Mouse (Mus musculus): Measurements from ENCODE around the gene Tifa.
A peak's percentile ranks its signal among the peaks of the same experiment; 100 is the strongest.

The Tifa gene

DNA sequence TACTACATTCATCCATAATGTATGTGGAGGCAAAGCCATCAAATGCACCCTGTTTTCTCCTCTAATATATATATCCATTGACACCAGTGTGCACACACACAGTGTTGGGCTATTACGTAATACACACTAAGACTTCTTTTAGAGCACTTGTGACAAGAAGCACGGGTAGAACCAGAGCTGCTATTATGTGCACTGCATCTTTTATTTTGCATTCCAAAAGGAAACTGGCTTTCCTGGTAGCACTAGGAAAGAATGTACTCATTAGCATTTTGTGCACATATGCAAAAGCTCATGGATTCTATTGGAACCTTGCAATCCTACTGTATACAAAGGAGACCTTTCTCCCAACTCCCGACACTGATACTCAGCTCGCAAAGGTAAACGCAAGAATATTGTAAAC lies 79.3 kb downstream of the Tifa start:
- no peak for DNase-seq

DNA sequence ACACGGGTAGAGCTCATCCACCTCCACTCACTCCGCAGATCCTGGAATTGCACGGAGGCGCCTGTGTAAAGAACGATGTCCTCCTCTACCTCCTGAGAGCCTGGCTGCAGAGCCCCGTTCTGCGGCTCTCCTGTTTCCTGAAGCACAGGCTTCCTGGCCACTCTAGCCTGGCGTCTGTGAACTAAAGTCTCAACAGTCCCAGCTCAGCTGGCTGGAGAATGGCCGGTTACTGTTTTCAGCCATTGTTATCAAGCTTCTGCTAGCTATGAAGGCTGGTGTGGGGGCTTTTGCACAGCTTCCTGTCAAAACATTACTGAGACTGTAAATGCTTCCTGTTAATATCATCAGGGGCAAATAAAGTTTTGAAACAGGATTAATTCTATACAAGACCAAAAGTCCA lies 82.0 kb downstream of the Tifa start:
- no peak for DNase-seq

DNA sequence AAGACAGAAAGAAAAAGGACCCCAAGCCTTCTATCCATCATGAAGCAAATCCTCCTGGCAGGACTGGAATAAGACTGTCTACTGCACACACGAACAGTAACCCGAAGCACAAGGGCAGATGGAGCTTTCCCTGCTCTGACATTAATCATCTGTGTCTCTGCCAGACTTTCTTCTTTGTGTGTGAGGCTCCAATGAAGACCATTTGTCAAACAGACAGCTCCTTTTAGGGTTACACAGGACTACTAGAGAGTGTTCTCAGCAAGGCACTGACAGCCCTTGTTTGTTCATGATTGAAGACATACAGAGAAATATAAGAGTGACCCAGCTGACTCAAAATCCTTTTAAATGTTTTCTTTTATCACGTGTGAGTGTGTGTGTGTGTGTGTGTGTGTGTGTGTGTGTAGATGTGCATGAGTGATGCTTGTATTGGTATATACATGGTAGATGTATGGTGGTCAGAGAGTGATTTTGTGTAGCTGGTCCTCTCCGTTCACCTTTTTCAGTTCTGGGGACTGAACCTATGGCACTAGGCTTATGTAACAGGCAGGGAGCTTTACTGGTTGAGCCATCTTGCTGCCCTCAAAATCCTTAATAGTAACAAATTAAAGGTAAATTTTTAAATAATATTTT lies 84.8 kb downstream of the Tifa start:
- DNase-seq, result peak in 1 of 2 experiments; percentile 30

DNA sequence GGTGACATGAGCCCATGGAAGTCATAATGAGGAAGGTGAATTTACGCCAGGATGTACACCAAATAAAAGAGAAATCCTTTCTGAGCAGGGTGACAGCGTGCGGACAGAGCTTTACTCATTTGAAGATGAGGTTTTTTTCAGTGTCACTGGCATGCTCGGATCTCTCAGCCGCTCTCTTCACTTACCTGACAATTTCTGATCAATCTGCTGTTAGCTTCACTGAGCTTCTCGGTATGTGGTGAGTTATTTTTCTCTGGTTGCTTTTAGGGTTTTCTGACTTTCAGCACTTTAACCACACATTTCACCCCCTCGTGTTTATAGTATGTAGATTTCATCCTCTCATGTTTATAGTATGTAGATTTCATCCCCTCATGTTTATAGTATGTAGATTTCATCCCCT lies 85.5 kb downstream of the Tifa start:
- DNase-seq, result no peak

DNA sequence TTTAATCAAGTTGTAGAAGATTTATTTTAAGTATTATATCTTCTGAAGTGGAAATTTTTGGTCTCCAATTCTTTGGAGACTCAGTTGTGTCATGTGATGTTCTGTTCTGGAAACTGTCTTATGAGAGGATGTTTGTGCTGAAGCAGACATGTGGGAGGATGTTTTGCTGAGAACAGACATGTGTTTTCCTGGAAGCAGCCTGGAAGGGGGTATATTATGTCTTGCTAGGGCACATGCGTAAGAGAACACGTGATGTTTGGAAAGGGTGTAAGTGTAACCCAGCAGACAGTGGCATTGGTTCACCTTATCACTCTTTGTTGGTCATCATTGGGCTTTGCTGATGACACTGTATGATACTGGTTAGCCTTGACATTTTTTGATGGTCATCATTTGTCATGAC lies 85.9 kb downstream of the Tifa start:
- DNase-seq, result no peak

DNA sequence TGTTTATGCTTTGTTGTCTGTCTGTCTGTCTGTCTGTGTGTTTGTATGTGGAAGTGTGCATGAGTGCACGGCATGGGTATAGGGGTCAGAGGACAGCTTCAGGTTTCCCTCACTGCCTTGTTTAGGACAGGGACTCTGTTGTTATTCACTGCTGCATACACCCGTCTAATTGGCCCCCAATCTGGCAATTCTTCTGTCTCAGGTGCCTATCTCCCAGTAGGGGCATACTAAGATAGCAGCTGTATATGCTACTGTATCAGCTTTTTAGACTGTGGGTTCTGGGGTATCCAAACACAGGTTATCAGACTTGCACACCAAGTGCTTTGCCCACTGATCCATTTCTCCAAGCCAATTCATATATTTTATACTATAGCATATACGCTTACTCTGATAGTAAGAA lies 90.4 kb downstream of the Tifa start:
- no peak for DNase-seq

DNA sequence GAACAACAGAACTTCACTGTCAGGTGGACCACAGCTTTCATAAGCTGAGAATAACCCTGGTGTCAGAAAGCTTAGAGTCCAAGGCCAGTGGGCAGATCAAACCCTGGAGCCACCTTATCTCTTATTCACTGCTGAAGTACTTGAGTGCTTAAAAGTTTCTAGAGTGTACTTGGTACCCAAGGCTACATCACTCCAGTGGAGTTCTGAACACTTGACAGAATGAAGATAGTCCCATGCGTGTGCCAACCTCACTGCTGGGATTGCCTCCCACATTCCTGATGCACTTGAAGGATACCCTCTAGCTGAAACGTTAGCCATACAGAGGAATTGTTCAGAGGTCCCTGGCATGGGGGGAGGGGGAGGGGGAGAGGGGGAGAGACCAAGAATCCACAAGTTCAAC lies 92.1 kb downstream of the Tifa start:
- no peak for DNase-seq
